Mouse (Mus musculus) midbrain, embryonic 14.5 days (tissue): Measurements from ENCODE around the gene Isg20l2. TPM values are rescaled to one million over a fixed set of nuclear protein-coding genes. Genes with fewer than 3 reads are reported as not detected.
A peak's percentile ranks its signal among the peaks of the same experiment; 100 is the strongest.
"Not testable (repeated sequence)": the region's sequence is repeated elsewhere in the genome, so short reads cannot be mapped to it uniquely, and the experiment has no call there.

Experiments used
- ATAC-seq: fragments of 200-750 bp; cut with Nextera tagmentation; 2 replicates; pipeline ENCODE4 v1.8.0; 2017; ENCODE audit warnings: moderate number of reproducible peaks, moderate library complexity; ENCODE audit not compliant: low FRiP score, low TSS enrichment
- DNase-seq: peaks from one replicate; pipeline ENCODE4 v3.0.0-alpha.2; 2015
- H3K27ac ChIP-seq: fragments of 300-500 bp; sonication (generic); replicated peaks from 2 replicates; pipeline ENCODE4 v1.5.1; 2014; ENCODE audit warnings: mild to moderate bottlenecking, low read depth, low read length, moderate library complexity
- H3K27me3 ChIP-seq: fragments of 300-500 bp; sonication (generic); 2 replicates; pipeline ENCODE4 v1.6.1; 2014; ENCODE audit warnings: low read length, control low read depth, mixed read lengths; ENCODE audit not compliant: control insufficient read depth, insufficient read depth
- H3K36me3 ChIP-seq: fragments of 300-500 bp; sonication (generic); 2 replicates; pipeline ENCODE4 v1.6.1; 2014; ENCODE audit warnings: low read length, control low read depth; ENCODE audit not compliant: control insufficient read depth, insufficient read depth
- H3K4me1 ChIP-seq: fragments of 300-500 bp; sonication (generic); 2 replicates; pipeline ENCODE4 v1.6.1; 2014; ENCODE audit warnings: mild to moderate bottlenecking, antibody characterized with exemption, low read length, control low read depth; ENCODE audit not compliant: control insufficient read depth, insufficient read depth
- H3K4me2 ChIP-seq: fragments of 300-500 bp; sonication (generic); 2 replicates; pipeline ENCODE4 v1.6.1; 2014; ENCODE audit warnings: mild to moderate bottlenecking, low read length, moderate library complexity
- H3K4me3 ChIP-seq: fragments of 300-500 bp; sonication (generic); replicated peaks from 2 replicates; pipeline ENCODE4 v1.5.1; 2014; ENCODE audit warnings: low read depth, low read length
- H3K9ac ChIP-seq: fragments of 300-500 bp; sonication (generic); replicated peaks from 2 replicates; pipeline ENCODE4 v1.6.1; 2014; ENCODE audit warnings: mild to moderate bottlenecking, low read length, moderate library complexity
- H3K9me3 ChIP-seq: fragments of 300-500 bp; sonication (generic); 2 replicates; pipeline ENCODE4 v1.6.1; 2016; ENCODE audit warnings: low read length, control low read depth, mixed read lengths; ENCODE audit not compliant: control insufficient read depth
- WGBS: fragments of 180-500 bp; shearing (Covaris S2); extraction: QIAGEN DNeasy Blood & Tissue Kit; methylation state at CpG from one replicate; pipeline ENCODE4 v1.1.7; 2014; 5-methylcytosine and 5-hydroxymethylcytosine counted together
- polyA plus RNA-seq: library from polyadenylated mRNA; unstranded; fragments of >200 nt; fragmentation: Nextera tagmentation; extraction: Ambion mirVana; gene quantifications from 2 replicates; pipeline ENCODE4 v1.2.1, GENCODE M21; 2014

Gene Isg20l2
- polyA plus RNA-seq, 1 experiment from 2014 or later, result 23.2 TPM

DNA sequence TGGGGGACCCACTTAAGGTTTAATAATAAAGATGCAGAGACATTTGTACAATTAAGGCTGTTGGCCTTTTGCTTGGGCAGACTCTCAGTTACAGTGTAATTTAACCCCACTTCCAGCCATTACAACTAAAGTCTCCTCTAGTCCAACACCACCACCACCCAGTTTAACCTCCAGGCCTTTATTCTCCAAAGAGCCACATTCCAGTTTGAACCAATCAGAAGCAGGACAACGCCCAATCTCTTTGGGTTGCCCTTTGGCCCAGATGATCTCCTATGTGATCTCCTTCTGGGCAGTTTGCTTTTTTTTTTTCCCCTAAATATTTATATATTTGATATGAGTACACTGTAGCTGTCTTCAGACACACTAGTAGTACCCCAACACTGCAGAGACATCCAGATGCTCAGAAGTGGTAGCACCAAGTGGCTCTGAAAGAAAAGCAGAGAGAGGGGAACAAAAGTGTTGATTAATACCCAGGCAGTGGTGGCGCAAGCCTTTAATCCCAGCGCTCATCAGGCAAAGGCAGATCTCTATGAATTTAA, 36.7 kb upstream of the Isg20l2 start:
- H3K9ac ChIP-seq, result no peak overlapping the region
- ATAC-seq (no peak), DNase-seq (no peak)
- H3K4me1 ChIP-seq, result no peaks in the 10 kb centered on the region
- no peak overlapping the region for H3K4me3 ChIP-seq
- no peaks in the 10 kb centered on the region for H3K27me3 ChIP-seq
- 72% methylated on average over 3 of the region's 3 CpGs for WGBS
- no peaks in the 10 kb centered on the region for H3K9me3 ChIP-seq
- no peak overlapping the region for H3K4me2 ChIP-seq
- H3K27ac ChIP-seq, result no peak overlapping the region
- no peaks in the 10 kb centered on the region for H3K36me3 ChIP-seq

DNA sequence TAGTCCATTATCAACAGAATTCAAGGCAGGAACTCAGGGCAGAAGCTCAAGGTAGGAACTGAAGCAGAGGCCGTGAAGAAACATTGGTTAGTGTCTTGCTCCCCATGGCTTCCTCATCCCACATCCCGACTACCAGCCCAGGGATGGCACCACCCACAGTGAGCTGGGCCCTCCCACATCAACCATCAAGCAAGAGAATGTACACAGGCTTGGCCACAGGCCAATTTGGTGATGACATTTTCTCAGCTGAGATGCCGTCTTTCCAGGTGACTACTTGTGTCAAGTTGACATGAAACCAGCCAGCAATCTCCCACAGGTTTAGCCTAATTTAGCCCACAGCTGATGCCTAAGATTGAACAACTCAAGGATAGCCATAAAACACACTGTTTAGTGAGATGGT, 30.8 kb upstream of the Isg20l2 start:
- H3K27ac ChIP-seq, result no peak overlapping the region
- H3K4me3 ChIP-seq, result no peak overlapping the region
- H3K4me1 ChIP-seq, result no peaks in the 10 kb centered on the region
- H3K4me2 ChIP-seq, result no peak overlapping the region
- no peaks in the 10 kb centered on the region for H3K27me3 ChIP-seq
- H3K9me3 ChIP-seq, result no peaks in the 10 kb centered on the region
- no peaks in the 10 kb centered on the region for H3K36me3 ChIP-seq
- WGBS, result 74% methylated on average over 3 of the region's 3 CpGs
- DNase-seq (no peak), ATAC-seq (no peak)
- no peak overlapping the region for H3K9ac ChIP-seq

DNA sequence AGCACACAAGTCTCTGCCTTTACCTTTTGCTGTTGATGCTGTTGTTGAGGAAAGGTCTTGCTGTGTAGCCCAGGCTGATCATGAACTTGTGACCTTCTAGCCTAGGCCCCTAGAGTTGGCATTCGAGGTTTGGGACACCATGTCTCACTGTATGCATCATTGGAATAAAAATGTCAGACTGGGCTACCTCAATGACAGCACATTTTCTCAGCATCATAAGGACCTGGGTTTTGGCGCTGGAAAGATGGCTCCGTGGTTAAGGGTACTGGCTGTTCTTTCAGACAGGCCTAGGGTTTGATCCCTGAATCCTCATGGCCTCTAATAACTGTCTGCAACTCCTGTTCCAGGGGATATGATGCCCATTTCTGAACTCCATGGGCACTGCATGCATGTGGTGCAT, 30.3 kb upstream of the Isg20l2 start:
- ATAC-seq (no peak), DNase-seq (no peak)
- no peak overlapping the region for H3K27ac ChIP-seq
- no peaks in the 10 kb centered on the region for H3K9me3 ChIP-seq
- WGBS, result 71% methylated on average over 3 of the region's 3 CpGs
- no peak overlapping the region for H3K4me2 ChIP-seq
- H3K9ac ChIP-seq, result no peak overlapping the region
- H3K27me3 ChIP-seq, result no peaks in the 10 kb centered on the region
- H3K4me3 ChIP-seq, result no peak overlapping the region
- H3K36me3 ChIP-seq, result no peaks in the 10 kb centered on the region
- no peaks in the 10 kb centered on the region for H3K4me1 ChIP-seq

DNA sequence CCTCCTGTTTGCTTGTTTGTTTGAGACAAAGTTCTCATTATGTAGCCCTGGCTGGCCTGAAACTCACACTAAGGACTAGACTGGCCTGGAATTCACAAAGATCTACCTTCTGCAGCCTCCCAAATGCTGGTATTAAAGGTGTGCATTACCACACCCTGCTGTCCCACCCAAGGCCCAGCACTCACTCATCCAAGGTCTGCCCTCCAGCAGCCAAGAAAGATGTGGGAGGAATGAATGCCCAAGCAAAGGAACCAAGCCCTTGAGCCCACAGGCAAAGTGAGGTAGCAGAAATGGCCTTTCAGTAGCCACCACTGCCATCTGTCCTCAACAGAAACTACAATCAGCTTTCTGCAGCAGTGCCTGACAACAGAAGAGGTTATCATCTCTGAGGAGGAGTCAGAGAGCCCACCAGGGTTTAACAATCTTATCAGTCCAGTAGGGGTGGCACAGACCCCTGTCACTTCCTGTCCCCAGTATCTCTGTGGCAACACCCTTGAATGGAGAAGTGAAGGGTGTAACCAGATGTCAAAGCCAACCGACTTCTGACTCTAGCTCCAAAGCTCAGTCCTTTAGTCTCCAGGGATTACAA, 29.0 kb upstream of the Isg20l2 start:
- WGBS, result 64% methylated on average over 1 of the region's 1 CpGs
- H3K4me3 ChIP-seq, result no peak overlapping the region
- H3K4me1 ChIP-seq, result no peaks in the 10 kb centered on the region
- no peak for ATAC-seq
- H3K4me2 ChIP-seq, result no peak overlapping the region
- no peaks in the 10 kb centered on the region for H3K36me3 ChIP-seq
- H3K9me3 ChIP-seq, result no peaks in the 10 kb centered on the region
- no peak overlapping the region for H3K9ac ChIP-seq
- H3K27ac ChIP-seq, result no peak overlapping the region
- no peaks in the 10 kb centered on the region for H3K27me3 ChIP-seq
- no peak for DNase-seq

DNA sequence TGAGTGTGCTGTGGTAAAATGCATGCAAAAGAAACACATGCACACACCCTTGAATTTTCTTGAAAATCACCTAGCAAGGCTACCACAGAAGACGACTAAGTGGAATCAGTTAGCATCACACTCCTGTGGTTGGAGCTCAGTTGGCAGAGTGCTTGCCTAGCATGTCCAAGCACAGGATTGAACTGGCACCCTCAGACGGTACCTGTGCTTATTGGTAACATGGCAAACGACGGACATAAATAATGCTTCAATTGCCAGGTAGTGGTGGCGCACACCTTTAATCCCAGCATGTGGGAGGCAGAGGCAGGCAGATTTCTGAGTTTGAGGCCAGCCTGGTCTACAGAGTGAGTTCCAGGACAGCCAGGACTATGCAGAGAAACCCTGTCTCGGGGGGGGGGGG, 28.2 kb upstream of the Isg20l2 start:
- H3K36me3 ChIP-seq, ATAC-seq, H3K27me3 ChIP-seq, H3K27ac ChIP-seq, H3K9ac ChIP-seq, H3K4me3 ChIP-seq, H3K4me2 ChIP-seq, H3K9me3 ChIP-seq, H3K4me1 ChIP-seq, DNase-seq: not testable (repeated sequence)
- 81% methylated on average over 6 of the region's 6 CpGs for WGBS

DNA sequence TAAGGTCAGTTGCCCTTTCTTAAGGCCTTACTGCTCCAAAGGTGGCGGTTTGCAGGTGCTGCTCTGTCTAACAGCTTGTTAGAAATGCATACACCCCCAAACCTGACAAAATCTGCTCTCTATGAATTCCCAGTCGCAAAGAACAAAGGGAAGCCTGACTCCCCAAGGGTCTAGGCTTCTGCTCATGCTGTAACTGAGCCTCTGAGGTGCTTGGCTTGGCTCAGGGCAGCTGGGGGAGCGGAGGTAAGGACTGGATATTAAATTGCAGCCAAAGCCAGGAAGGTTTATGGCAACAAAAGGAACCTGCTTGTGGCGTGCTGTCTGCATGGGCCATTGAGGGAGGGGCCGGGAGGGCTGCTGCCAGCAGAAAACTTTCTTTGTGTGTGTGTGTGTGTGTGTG, 26.3 kb upstream of the Isg20l2 start:
- DNase-seq (no peak), ATAC-seq (no peak)

DNA sequence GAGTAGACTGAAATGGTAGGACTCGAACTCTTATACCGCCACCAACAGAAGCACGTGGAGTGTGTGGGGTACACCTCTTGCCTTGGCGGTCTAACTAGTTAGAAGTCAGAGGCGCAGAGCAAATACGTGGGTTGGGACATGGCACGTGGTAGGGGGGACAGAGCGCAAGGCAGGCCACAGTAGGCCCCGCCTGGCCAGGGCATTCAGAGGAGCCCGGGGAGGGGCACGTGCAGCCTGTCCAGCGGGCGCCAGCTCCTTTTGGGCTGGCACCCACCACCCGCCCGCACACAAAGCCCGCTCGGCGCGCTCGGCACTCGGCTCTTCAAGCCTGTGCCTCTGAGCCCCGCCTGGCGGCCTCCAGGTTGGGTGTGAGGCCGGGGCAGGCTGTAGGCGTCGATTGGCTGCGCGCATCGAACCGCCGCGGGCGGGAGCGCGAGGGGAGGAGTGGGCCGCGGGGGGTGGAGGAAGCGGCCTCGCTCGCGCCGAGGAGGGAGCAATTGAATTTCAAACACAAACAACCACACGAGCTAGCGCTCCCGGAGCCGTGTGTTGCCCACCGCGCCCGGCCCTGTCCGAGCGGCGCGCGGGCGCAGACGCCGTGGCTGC, 24.1 kb upstream of the Isg20l2 start, which contains the start of gene Hdgf:
Gene Hdgf, plus strand, starts transcription at position 442 of the 606 bp plus-strand sequence.
- WGBS, result under 1% methylated on average over 57 of the region's 57 CpGs
- H3K9ac ChIP-seq, result peak within 1 kb of the TSS; percentile 92
- no peaks in the 10 kb centered on the region for H3K9me3 ChIP-seq
- no peaks in the 10 kb centered on the region for H3K36me3 ChIP-seq
- H3K4me3 ChIP-seq, result peak within 1 kb of the TSS; percentile 96
- ATAC-seq (peak; percentile 94), DNase-seq (peak; percentile 98)
- H3K4me2 ChIP-seq, result peak within 1 kb of the TSS; percentile 95
- peaks cover 28% of the 10 kb centered on the region for H3K4me1 ChIP-seq
- no peaks in the 10 kb centered on the region for H3K27me3 ChIP-seq
- peak within 1 kb of the TSS; percentile 95 for H3K27ac ChIP-seq

More for the DNA sequence above, 26.3 kb upstream of the Isg20l2 start:
- no peak overlapping the region for H3K4me2 ChIP-seq
- H3K36me3 ChIP-seq, result no peaks in the 10 kb centered on the region
- peaks cover 17% of the 10 kb centered on the region for H3K4me1 ChIP-seq
- H3K4me3 ChIP-seq, result no peak overlapping the region
- no peaks in the 10 kb centered on the region for H3K27me3 ChIP-seq
- no peak overlapping the region for H3K9ac ChIP-seq
- no peak overlapping the region for H3K27ac ChIP-seq
- no peaks in the 10 kb centered on the region for H3K9me3 ChIP-seq
- WGBS, result 60% methylated on average over 5 of the region's 5 CpGs

DNA sequence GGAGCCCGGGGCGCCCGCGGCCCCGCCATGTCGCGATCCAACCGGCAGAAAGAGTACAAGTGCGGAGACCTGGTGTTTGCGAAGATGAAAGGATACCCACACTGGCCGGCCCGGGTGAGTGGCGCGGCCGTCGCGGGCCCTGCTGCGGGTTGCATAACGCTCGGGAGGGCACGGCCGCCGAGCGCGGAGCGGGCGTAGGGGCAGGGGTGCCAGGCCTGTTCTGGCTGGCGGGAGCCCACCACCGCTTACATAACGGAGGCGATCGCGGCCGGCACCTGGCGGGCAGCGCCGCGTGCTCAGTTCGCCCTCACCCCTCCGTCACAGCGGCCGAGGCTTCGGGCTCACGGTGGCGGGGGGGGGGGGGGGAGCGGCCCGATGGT, 23.5 kb upstream of the Isg20l2 start:
- DNase-seq (no peak), ATAC-seq (no peak; the same call in 1 of the 2 replicates)

More for the DNA sequence above, 23.5 kb upstream of the Isg20l2 start:
- WGBS, result under 1% methylated on average over 42 of the region's 47 CpGs
- H3K4me1 ChIP-seq, result peaks cover 28% of the 10 kb centered on the region
- peak overlapping the region; percentile 92 for H3K9ac ChIP-seq
- H3K4me3 ChIP-seq, result peak overlapping the region; percentile 96
- no peaks in the 10 kb centered on the region for H3K36me3 ChIP-seq
- H3K27me3 ChIP-seq, result no peaks in the 10 kb centered on the region
- H3K4me2 ChIP-seq, result peak overlapping the region; percentile 95
- H3K27ac ChIP-seq, result peak overlapping the region; percentile 95
- H3K9me3 ChIP-seq, result no peaks in the 10 kb centered on the region
